Mouse (Mus musculus) heart, embryonic 10.5 days (tissue): ENCODE results near the gene Dnlz. TPM values are rescaled to one million over a fixed set of nuclear protein-coding genes. Genes with fewer than 3 reads are reported as not detected.
A peak's percentile ranks its signal among the peaks of the same experiment; 100 is the strongest.

Experiments used
- DNase-seq: peaks from one replicate; pipeline ENCODE4 v3.0.0-alpha.2; 2017; ENCODE audit warnings: low spot score
- H3K27ac ChIP-seq: fragments of 300-500 bp; sonication (generic); 2 replicates; pipeline ENCODE4 v1.5.1; 2016; ENCODE audit warnings: mild to moderate bottlenecking
- H3K27me3 ChIP-seq: fragments of 300-500 bp; sonication (generic); 2 replicates; pipeline ENCODE4 v1.6.1; 2016; ENCODE audit warnings: mild to moderate bottlenecking; ENCODE audit not compliant: poor library complexity, insufficient read depth, severe bottlenecking
- H3K36me3 ChIP-seq: fragments of 300-500 bp; sonication (generic); 2 replicates; pipeline ENCODE4 v1.6.1; 2016; ENCODE audit warnings: mild to moderate bottlenecking, moderate library complexity
- H3K4me1 ChIP-seq: fragments of 300-500 bp; sonication (generic); 2 replicates; pipeline ENCODE4 v1.6.1; 2016; ENCODE audit warnings: mild to moderate bottlenecking
- H3K4me3 ChIP-seq: fragments of 300-500 bp; sonication (generic); 2 replicates; pipeline ENCODE4 v1.5.1; 2016; ENCODE audit warnings: mild to moderate bottlenecking, moderate library complexity
- H3K9me3 ChIP-seq: fragments of 300-500 bp; sonication (generic); 2 replicates; pipeline ENCODE4 v1.6.1; 2016; ENCODE audit warnings: mild to moderate bottlenecking, moderate library complexity
- WGBS: fragments of 180-500 bp; shearing (Covaris S2); methylation state at CpG from one replicate; pipeline ENCODE4 v1.1.7; 2016; 5-methylcytosine and 5-hydroxymethylcytosine counted together
- polyA plus RNA-seq: library from polyadenylated mRNA; unstranded; fragments of >200 nt; fragmentation: Nextera tagmentation; extraction: Ambion mirVana; gene quantifications from 2 replicates; pipeline ENCODE4 v1.2.1, GENCODE M21; 2016

Dnlz gene
- polyA plus RNA-seq, 1 experiment from 2014 or later: 32.7 TPM

GRCm38 (mm10) chr2:26315072-26315924 is 36.6 kb downstream of the Dnlz start, which contains the start of gene Gpsm1:
Gene Gpsm1, plus strand, starts transcription at chr2:26315515.
- Histone ChIP-seq H3K4me1 (peaks cover 76% of the 10 kb centered on the region), H3K4me3 (peak within 1 kb of the TSS; percentile 85), H3K27me3 (no peaks in the 10 kb centered on the region), H3K9me3 (no peaks in the 10 kb centered on the region), H3K36me3 (peaks cover 13% of the 10 kb centered on the region; the same call in 1 of the 2 replicates), H3K27ac (peak within 1 kb of the TSS; percentile 97)
- under 1% methylated on average over 64 of the region's 66 CpGs for WGBS
- peak; percentile 94 for DNase-seq

- no peaks in the 10 kb centered on the region for H3K27me3 ChIP-seq
- H3K4me1 ChIP-seq: peaks cover 78% of the 10 kb centered on the region
- peak overlapping the region; percentile 97 for H3K27ac ChIP-seq
- H3K4me3 ChIP-seq: peak overlapping the region; percentile 85; the same call in 1 of the 2 replicates
- peaks cover 9% of the 10 kb centered on the region; the same call in 1 of the 2 replicates for H3K36me3 ChIP-seq
- no peaks in the 10 kb centered on the region for H3K9me3 ChIP-seq
- no peak for DNase-seq
- 38% methylated on average over 13 of the region's 13 CpGs for WGBS
Observed at GRCm38 (mm10) chr2:26314281-26315071, 37.4 kb downstream of the Dnlz start.

GRCm38 (mm10) chr2:26313394-26313793 is 38.5 kb downstream of the Dnlz start:
- H3K4me1 ChIP-seq: peaks cover 76% of the 10 kb centered on the region
- H3K36me3 ChIP-seq: 0 out of 2 replicates have a peak, but pooled peaks cover under 1% of the 10 kb centered on the region
- peak overlapping the region; percentile 11; the same call in 1 of the 2 replicates for H3K27ac ChIP-seq
- H3K9me3 ChIP-seq: no peaks in the 10 kb centered on the region
- 81% methylated on average over 1 of the region's 1 CpGs for WGBS
- H3K4me3 ChIP-seq: no peak overlapping the region
- H3K27me3 ChIP-seq: no peaks in the 10 kb centered on the region
- no peak for DNase-seq

GRCm38 (mm10) chr2:26312812-26313211 is 39.1 kb downstream of the Dnlz start:
- no peaks in the 10 kb centered on the region for H3K36me3 ChIP-seq
- H3K27me3 ChIP-seq: no peaks in the 10 kb centered on the region
- no peak overlapping the region for H3K27ac ChIP-seq
- no peak for DNase-seq
- peaks cover 70% of the 10 kb centered on the region for H3K4me1 ChIP-seq
- WGBS: 56% methylated on average over 2 of the region's 2 CpGs
- H3K9me3 ChIP-seq: no peaks in the 10 kb centered on the region
- no peak overlapping the region for H3K4me3 ChIP-seq

GRCm38 (mm10) chr2:26311936-26312335 is 40.0 kb downstream of the Dnlz start:
- H3K27ac ChIP-seq: peak overlapping the region; percentile 23; the same call in 1 of the 2 replicates
- no peak overlapping the region for H3K4me3 ChIP-seq
- no peak for DNase-seq
- H3K9me3 ChIP-seq: no peaks in the 10 kb centered on the region
- peaks cover 62% of the 10 kb centered on the region for H3K4me1 ChIP-seq
- H3K27me3 ChIP-seq: no peaks in the 10 kb centered on the region
- WGBS: 52% methylated on average over 5 of the region's 5 CpGs
- H3K36me3 ChIP-seq: no peaks in the 10 kb centered on the region

- 19% methylated on average over 10 of the region's 10 CpGs for WGBS
- H3K4me3 ChIP-seq: no peak overlapping the region
- peaks cover 47% of the 10 kb centered on the region for H3K4me1 ChIP-seq
- H3K36me3 ChIP-seq: no peaks in the 10 kb centered on the region
- H3K27ac ChIP-seq: peak overlapping the region; percentile 59
- H3K27me3 ChIP-seq: no peaks in the 10 kb centered on the region
- no peak for DNase-seq
- H3K9me3 ChIP-seq: no peaks in the 10 kb centered on the region
Observed at GRCm38 (mm10) chr2:26309739-26310138, 42.2 kb downstream of the Dnlz start.

GRCm38 (mm10) chr2:26306702-26307101 is 45.2 kb downstream of the Dnlz start:
- WGBS: 83% methylated on average over 3 of the region's 3 CpGs

GRCm38 (mm10) chr2:26305555-26305954 is 46.4 kb downstream of the Dnlz start:
- 0 out of 2 replicates have a peak, but pooled peaks cover 4% of the 10 kb centered on the region for H3K9me3 ChIP-seq
- H3K36me3 ChIP-seq: no peaks in the 10 kb centered on the region
- H3K27ac ChIP-seq: no peak overlapping the region
- 62% methylated on average over 2 of the region's 2 CpGs for WGBS
- H3K27me3 ChIP-seq: no peaks in the 10 kb centered on the region
- peaks cover 28% of the 10 kb centered on the region for H3K4me1 ChIP-seq
- no peak overlapping the region for H3K4me3 ChIP-seq
- no peak for DNase-seq

More at GRCm38 (mm10) chr2:26306702-26307101, 45.2 kb downstream of the Dnlz start:
- H3K9me3 ChIP-seq: 0 out of 2 replicates have a peak, but pooled peaks cover 4% of the 10 kb centered on the region
- no peak for DNase-seq
- H3K4me3 ChIP-seq: no peak overlapping the region
- H3K27ac ChIP-seq: no peak overlapping the region
- H3K4me1 ChIP-seq: peaks cover 27% of the 10 kb centered on the region
- H3K27me3 ChIP-seq: no peaks in the 10 kb centered on the region
- H3K36me3 ChIP-seq: no peaks in the 10 kb centered on the region

GRCm38 (mm10) chr2:26304711-26305110 is 47.2 kb downstream of the Dnlz start:
- Histone ChIP-seq H3K9me3 (0 out of 2 replicates have a peak, but pooled peaks cover 4% of the 10 kb centered on the region), H3K4me1 (peaks cover 30% of the 10 kb centered on the region), H3K36me3 (no peaks in the 10 kb centered on the region), H3K4me3 (no peak overlapping the region), H3K27ac (no peak overlapping the region), H3K27me3 (peaks cover 7% of the 10 kb centered on the region)
- DNase-seq: no peak
- WGBS: 54% methylated on average over 1 of the region's 1 CpGs

- H3K27me3 ChIP-seq: peaks cover 18% of the 10 kb centered on the region
- 87% methylated on average over 10 of the region's 10 CpGs for WGBS
- peaks cover 47% of the 10 kb centered on the region for H3K4me1 ChIP-seq
- no peak for DNase-seq
- H3K9me3 ChIP-seq: 0 out of 2 replicates have a peak, but pooled peaks cover 4% of the 10 kb centered on the region
- H3K4me3 ChIP-seq: no peak overlapping the region
- H3K36me3 ChIP-seq: no peaks in the 10 kb centered on the region
- 0 out of 2 replicates have a peak overlapping the region, but pooled peaks have one; percentile 18 for H3K27ac ChIP-seq
Observed at GRCm38 (mm10) chr2:26302005-26302503, 49.9 kb downstream of the Dnlz start.

- no peaks in the 10 kb centered on the region for H3K36me3 ChIP-seq
- peak; percentile 92 for DNase-seq
- peak overlapping the region; percentile 56 for H3K27ac ChIP-seq
- H3K27me3 ChIP-seq: peaks cover 18% of the 10 kb centered on the region
- peak overlapping the region; percentile 25 for H3K4me3 ChIP-seq
- H3K9me3 ChIP-seq: 0 out of 2 replicates have a peak, but pooled peaks cover 4% of the 10 kb centered on the region
- peaks cover 52% of the 10 kb centered on the region for H3K4me1 ChIP-seq
- 2% methylated on average over 3 of the region's 3 CpGs for WGBS
Observed at GRCm38 (mm10) chr2:26300808-26301174, 51.1 kb downstream of the Dnlz start.

GRCm38 (mm10) chr2:26300161-26300807 is 51.6 kb downstream of the Dnlz start:
- 38% methylated on average over 5 of the region's 5 CpGs for WGBS
- no peak for DNase-seq
- H3K27me3 ChIP-seq: peaks cover 18% of the 10 kb centered on the region
- H3K9me3 ChIP-seq: 0 out of 2 replicates have a peak, but pooled peaks cover 4% of the 10 kb centered on the region
- peaks cover 46% of the 10 kb centered on the region for H3K4me1 ChIP-seq
- H3K36me3 ChIP-seq: no peaks in the 10 kb centered on the region
- peak overlapping the region; percentile 56 for H3K27ac ChIP-seq
- H3K4me3 ChIP-seq: peak overlapping the region; percentile 25
